Mouse (Mus musculus) urinary bladder, postnatal 4 days (tissue): Measurements from ENCODE around the gene Fhl2.
A peak's percentile ranks its signal among the peaks of the same experiment; 100 is the strongest.
"Not testable (repeated sequence)": the region's sequence is repeated elsewhere in the genome, so short reads cannot be mapped to it uniquely, and the experiment has no call there.

Source experiments
- DNase-seq, 2 experiments: peaks; one replicate each; pipeline ENCODE4 v3.0.0; 2021 to 2022; ENCODE audit warnings: low spot score in 2 of 2

The Fhl2 gene

DNA sequence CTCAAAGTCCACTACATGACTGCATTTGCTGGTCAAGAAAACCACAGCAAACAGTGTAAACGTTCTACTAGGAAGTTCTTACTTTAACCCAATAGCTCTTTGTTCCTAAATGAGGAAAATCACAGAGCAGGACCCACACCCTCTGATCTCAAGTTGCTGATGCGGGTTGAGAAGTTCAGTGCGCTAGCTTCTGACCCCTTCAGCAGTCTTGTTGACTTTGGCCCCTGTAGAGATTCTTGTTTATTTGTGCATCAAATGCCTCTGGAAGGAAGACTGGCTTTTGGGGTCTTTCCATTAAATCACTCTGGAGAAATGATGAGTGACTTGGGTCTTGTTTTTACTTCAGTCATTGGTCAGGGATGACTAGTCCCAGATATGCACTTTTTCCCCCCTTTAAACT lies 46.6 kb downstream of the Fhl2 start:
- DNase-seq: no peak

DNA sequence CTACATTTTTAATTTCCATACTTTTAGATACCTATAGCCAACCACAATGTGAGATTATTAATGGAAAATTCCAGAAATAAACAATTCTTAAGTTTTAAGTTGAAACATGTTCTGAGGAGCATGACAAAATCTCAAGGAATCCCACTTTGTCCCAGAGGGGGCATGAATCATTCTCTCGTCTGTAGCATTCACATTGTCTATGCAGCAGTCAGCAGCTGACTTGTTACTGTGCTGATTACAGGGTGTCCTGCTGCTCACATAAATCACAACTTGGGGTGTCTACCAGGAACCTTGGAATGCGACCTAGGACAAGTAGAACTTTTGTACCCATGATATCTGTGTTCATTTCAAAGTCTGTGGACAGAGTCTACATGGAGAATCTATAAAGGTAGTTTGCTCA lies 49.3 kb downstream of the Fhl2 start:
- DNase-seq: no peak

GRCm38 (mm10) chr1:43145388-43145787 lies 51.4 kb downstream of the Fhl2 start:
- no peak for DNase-seq

GRCm38 (mm10) chr1:43144338-43144906 lies 52.4 kb downstream of the Fhl2 start:
- no peak for DNase-seq

- DNase-seq: no peak
Measured at GRCm38 (mm10) chr1:43143791-43144190, 53.0 kb downstream of the Fhl2 start.

DNA sequence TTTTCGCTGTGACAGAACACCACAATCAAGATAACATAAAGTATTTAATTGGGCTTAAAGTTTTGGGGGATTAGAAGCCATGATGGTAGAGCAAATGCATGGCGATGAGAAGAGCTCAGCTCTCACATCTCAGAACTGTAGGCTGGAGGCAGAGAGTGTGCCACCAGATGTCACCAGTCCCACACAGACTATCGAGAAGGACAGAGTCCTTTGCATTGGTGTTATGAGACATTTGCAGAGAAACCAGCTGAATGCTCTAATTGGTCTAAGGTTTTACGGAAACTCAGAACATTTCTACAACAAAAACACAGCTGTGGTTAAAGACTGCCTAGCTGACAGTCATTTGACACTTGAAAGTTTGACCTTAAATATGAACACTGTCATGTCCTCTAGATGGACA lies 53.5 kb downstream of the Fhl2 start:
- DNase-seq: no peak

GRCm38 (mm10) chr1:43142849-43143248 lies 53.9 kb downstream of the Fhl2 start:
- DNase-seq: no peak

- DNase-seq: no peak
Measured at GRCm38 (mm10) chr1:43141555-43141961, 55.2 kb downstream of the Fhl2 start.

DNA sequence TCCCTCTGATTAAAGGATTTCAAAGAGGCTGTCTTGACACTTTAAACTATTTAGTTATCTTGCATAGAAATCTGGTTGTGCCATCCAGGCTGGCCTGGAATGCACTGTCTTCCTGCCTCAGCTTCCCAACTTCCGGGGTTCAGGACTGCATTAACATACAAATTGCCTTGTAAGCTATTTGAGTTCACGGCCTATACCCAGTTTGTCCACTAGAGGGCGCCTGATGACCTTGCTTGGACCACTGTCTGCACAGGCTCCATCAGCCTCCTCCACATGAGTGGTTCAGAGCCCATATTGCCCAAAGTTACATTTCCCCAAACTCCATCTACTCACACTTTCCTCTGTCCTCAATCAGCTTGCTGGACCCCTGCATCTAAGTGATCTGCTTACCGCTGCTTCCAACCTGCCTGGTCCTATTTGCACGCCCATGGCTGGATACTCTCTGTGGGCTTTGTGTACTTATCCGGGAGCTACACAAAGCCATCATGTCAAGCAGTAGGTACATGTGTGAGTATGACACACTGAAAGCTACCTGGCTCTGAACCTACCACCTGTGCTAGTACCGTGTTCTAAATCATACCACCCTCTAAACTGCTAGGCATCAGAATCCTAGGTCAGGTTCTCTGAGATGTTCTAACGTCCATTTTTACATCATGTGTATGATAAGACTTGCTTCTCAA lies 57.1 kb downstream of the Fhl2 start:
- peak; percentile 71 to 88 for DNase-seq

DNA sequence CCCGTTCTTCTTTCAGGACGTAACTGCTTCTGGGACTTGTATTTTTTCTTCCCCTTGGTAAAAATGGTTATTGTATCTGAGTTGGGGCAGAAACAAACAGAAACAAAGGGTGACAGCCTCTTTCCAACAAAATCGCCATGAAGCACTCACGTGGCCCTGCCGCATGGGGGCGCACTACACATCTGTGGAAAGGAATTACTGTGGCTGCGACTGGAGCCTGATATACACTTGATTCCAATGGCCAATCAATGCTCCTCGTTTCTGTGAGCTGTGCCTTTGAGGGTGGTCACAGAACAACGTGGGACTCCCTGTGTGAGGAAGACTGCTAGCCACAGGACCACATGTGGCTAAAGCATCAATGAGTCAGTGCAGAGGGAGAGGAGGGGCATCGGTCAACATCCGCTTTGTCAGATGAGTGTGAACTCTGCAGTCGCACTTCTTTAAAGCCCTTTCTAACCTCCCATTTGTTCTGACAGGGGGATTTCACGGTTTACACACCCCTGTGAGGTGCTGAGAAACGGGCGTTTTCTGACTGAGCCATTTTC lies 58.4 kb downstream of the Fhl2 start:
- no peak for DNase-seq

- DNase-seq: no peak
Measured at GRCm38 (mm10) chr1:43137334-43137733, 59.5 kb downstream of the Fhl2 start.

- DNase-seq: not testable (repeated sequence)
Measured at GRCm38 (mm10) chr1:43136488-43137029, 60.2 kb downstream of the Fhl2 start.

DNA sequence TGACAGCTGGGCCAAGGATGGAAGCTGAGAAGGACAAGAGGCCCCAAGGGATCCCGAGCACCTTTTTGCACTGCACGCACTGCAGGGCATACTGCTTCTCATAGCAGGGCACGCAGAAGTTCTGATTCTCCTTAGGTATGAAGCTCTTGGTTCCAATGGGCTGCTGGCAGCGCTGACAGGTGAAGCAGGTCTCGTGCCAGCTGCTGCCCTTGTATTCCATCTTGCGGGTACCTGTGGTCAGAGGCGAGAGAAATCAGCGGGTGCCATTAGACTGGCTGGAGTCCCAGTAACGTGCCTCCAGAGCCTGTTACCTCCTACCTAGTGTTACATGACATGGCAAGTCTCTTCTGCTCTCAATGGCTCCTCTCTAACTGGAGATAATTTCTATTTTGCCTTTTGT lies 65.2 kb downstream of the Fhl2 start:
- DNase-seq: no peak

GRCm38 (mm10) chr1:43130219-43130981 lies 66.4 kb downstream of the Fhl2 start:
- no peak for DNase-seq

DNA sequence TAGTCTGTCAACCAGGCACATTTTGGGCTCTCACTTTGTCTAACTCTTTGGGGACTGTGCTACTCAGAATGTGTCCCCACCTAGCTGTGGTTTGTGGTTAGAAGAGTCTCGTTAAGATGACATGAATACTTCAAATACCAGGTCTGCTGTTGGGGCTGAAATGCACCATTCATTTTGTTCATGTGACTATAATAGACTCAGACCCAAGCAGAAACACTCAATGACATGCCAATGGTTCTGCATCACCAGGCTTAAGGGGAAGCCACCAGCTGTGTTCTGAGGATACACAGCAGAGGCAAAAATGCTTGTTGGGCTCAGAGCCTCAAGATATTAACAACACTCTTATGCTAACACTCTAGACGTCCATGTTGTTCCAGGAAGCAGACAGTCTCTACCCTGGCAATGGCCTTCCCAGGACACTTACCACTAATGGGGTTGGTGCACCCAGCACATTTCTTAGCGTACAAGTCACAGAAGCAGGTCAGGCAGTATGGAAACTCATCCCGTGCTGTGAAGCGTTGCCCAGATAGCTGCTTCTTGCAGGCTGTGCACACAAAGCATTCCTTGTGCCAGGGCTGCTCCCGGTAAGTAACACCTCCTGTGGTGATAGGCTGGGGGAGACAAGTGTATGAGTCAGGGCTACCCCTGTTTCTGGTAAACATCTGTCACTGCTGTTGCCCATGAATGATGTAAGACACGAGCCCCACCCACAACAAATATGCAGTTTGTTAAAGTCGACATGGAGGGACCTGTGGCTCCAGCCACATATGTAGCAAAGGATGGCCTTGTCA lies 68.8 kb downstream of the Fhl2 start:
- no peak for DNase-seq

- no peak for DNase-seq
Measured at GRCm38 (mm10) chr1:43127196-43127595, 69.6 kb downstream of the Fhl2 start.

DNA sequence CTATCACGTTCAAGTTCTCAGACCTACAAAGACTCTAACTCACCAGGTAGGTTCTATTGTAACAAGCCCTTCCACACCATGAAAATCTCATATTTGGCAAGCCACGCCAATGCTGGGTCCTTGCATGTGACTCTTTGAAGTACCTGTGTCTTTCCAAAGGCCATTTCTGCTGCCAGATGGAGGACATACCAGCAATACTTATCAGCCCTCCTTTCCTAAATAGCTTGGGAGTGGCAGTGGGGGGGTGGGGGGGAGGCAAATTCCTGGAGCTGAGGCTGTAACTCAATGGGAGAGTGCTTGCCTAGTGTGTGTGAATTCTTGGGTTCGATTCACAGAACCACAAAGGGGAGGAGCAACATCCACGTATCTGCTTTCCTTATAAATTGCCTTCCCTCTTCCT lies 72.1 kb downstream of the Fhl2 start:
- DNase-seq: peak in 1 of 2 experiments; percentile 5

DNA sequence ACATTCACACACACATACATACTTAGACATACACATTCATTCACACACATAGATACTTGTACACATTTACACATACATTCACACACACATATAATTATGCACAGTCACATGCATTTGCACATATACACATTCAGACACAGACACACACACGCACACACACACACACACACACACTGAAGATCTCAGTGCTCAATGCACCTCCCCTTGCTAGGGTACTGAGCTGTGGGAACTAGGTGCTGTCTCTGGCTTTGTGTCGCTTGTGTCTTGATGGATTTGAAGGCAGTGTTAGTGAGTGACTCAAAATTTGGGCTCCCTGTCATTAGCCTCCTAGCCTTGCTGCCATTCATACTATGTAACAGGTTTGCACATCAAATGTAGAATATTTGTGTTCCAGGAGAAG lies 74.2 kb downstream of the Fhl2 start:
- no peak for DNase-seq

DNA sequence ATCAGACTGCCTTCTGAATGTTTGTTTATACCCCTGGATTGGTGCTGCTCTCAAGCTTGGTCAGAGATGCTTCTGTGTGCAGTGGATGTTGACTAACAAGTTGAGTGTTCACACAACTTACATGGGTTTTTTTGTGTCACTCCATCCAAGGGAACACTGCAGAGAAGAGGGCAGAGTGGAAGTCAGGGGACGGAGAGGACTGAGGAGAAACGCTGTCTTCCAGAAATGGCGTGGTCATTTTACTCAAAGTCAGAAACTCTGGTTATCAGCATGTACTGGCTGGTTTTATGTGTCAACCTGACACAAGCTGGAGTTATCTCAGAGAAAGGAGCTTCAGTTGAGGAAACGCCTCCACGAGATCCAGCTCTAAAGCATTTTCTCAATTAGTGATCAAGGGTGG lies 75.8 kb downstream of the Fhl2 start:
- no peak for DNase-seq

DNA sequence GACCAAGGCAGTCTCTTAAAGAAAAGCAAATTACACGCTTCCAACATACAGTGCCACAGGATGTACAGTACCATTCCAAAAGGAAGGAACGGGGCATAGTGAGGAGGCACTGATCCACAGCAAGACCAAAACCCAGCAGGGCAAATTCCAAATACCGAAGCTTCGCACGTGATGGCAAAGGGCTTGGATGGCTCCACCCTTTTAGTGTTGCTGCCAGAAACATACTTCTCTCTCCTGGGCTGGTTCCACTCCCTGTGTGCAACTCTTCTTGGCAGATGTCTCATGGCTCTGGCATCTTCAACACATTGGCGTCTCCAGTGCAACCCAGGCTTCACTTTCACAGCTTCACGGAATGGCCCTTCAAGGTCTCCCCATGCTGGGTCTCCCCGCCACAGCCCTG lies 79.3 kb downstream of the Fhl2 start:
- no peak for DNase-seq

GRCm38 (mm10) chr1:43112882-43113281 lies 83.9 kb downstream of the Fhl2 start:
- DNase-seq: no peak

GRCm38 (mm10) chr1:43110556-43110955 lies 86.2 kb downstream of the Fhl2 start:
- no peak for DNase-seq
